In the genomic region with DNA sequence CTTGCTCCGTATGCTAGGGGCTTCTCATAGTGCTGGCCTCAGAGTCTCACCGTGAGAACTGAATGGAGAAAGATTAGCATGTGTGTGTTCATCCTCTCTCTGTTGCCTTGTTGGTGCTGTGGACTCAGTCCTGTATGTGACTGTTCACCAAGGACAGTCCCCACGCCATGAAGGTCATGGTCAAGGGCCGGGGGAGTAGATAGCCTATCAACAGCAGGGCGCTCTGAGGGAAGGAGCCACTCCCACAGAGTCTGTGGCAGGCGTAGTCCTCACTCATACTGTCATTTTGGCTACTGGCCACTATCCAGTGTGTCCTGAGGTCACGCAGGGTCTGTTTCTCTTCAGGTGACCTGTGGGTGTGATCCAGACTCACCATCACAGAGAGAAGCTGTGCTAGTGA, we compare ENCODE assay signal across 16 mouse cellular contexts. TPM values are rescaled to one million over a fixed set of nuclear protein-coding genes. Genes with fewer than 3 reads are reported as not detected.
DNase-seq lines count a peak whose midpoint lies in the region; ATAC-seq and TF ChIP-seq lines count a peak whose summit lies in the region.
"Had no signal": no experiment of that assay in that cellular context is flagged by ENCODE, and none has a peak within 500 bp of the region (broad histone marks: within the 10 kb centered on the region; RNA-seq: fewer than 3 reads in every experiment).

No protein-coding gene starts in this region.

- no peak for ATAC-seq in hindbrain, embryonic 11.5 days (ENCODE audit: low FRiP score)
- ATAC-seq: CD4-positive, CD25-positive, alpha-beta regulatory T cell, adult 4 months; midbrain, embryonic 16.5 days had no signal

- no peak for DNase-seq in hindbrain, embryonic 10.5 days (ENCODE audit: low spot score)
- no peak for DNase-seq in hindbrain, embryonic 11.5 days (ENCODE audit: low spot score)
- peak; percentile 71 to 87 for DNase-seq in adrenal gland, adult (ENCODE audit: inconsistent age in 2 of 2, low spot score in 1 of 2)
- DNase-seq in adrenal gland, adult 2 months, result peak; percentile 84
- no peak for DNase-seq in kidney, postnatal 14 days
- DNase-seq in right cerebral cortex, postnatal 10 days (ENCODE audit: low spot score in 2 of 2), result no peak
- DNase-seq: cerebellum, adult 11-12 months; kidney, adult 8-10 months; kidney, postnatal 4 days had no signal

- no peak overlapping the region for H3K4me3 ChIP-seq in hindbrain, embryonic 10.5 days
- no peak overlapping the region for H3K4me3 ChIP-seq in hindbrain, embryonic 11.5 days (ENCODE audit: low read depth, low read length)
- H3K4me3 ChIP-seq in small intestine, adult 2 months (ENCODE audit: low read depth, low read length), result no peak overlapping the region
- H3K4me3 ChIP-seq: embryonic facial prominence, embryonic 13.5 days; hindbrain, embryonic 12.5 days; neural tube, embryonic 12.5 days had no signal

- H3K36me3 ChIP-seq in hindbrain, embryonic 10.5 days, result no peaks in the 10 kb centered on the region
- H3K36me3 ChIP-seq in hindbrain, embryonic 11.5 days (ENCODE audit: control insufficient read depth, insufficient read depth, low read length), result no peaks in the 10 kb centered on the region
- no peaks in the 10 kb centered on the region for H3K36me3 ChIP-seq in small intestine, adult 2 months (ENCODE audit: control insufficient read depth, insufficient read depth, low read length)
- H3K36me3 ChIP-seq: embryonic facial prominence, embryonic 13.5 days; hindbrain, embryonic 12.5 days; neural tube, embryonic 12.5 days had no signal

- no peaks in the 10 kb centered on the region for H3K9me3 ChIP-seq in hindbrain, embryonic 10.5 days
- no peaks in the 10 kb centered on the region for H3K9me3 ChIP-seq in hindbrain, embryonic 11.5 days (ENCODE audit: control insufficient read depth, low read length)
- H3K9me3 ChIP-seq: embryonic facial prominence, embryonic 13.5 days; hindbrain, embryonic 12.5 days; neural tube, embryonic 12.5 days had no signal

- peak overlapping the region; percentile 19 for H3K27ac ChIP-seq in hindbrain, embryonic 10.5 days
- no peak overlapping the region for H3K27ac ChIP-seq in hindbrain, embryonic 11.5 days (ENCODE audit: low read depth, low read length)
- peak overlapping the region; percentile 16; the same call in 1 of the 2 replicates for H3K27ac ChIP-seq in small intestine, adult 2 months (ENCODE audit: insufficient read depth, low read depth, low read length)
- H3K27ac ChIP-seq: embryonic facial prominence, embryonic 13.5 days; hindbrain, embryonic 12.5 days; neural tube, embryonic 12.5 days had no signal

- H3K9ac ChIP-seq in hindbrain, embryonic 11.5 days (ENCODE audit: low read depth, low read length), result no peak overlapping the region
- H3K9ac ChIP-seq: embryonic facial prominence, embryonic 13.5 days; hindbrain, embryonic 12.5 days; neural tube, embryonic 12.5 days had no signal

- peaks cover 6% of the 10 kb centered on the region for H3K27me3 ChIP-seq in hindbrain, embryonic 10.5 days (ENCODE audit: insufficient read depth, poor library complexity, severe bottlenecking)
- H3K27me3 ChIP-seq in hindbrain, embryonic 11.5 days (ENCODE audit: control insufficient read depth, insufficient read depth, low read length), result no peaks in the 10 kb centered on the region
- no peaks in the 10 kb centered on the region for H3K27me3 ChIP-seq in small intestine, adult 2 months (ENCODE audit: control insufficient read depth, insufficient read depth, low read length)
- H3K27me3 ChIP-seq: embryonic facial prominence, embryonic 13.5 days; hindbrain, embryonic 12.5 days; neural tube, embryonic 12.5 days had no signal

- TF ChIP-seq POLR2A in small intestine, adult 2 months (IDR thresholded peaks at IDR 0.05; ENCODE audit: low read depth, low read length), result no peak

- H3K4me2 ChIP-seq in hindbrain, embryonic 11.5 days (replicated peaks; ENCODE audit: low read depth, low read length), result no peak overlapping the region
- H3K4me2 ChIP-seq: embryonic facial prominence, embryonic 13.5 days; hindbrain, embryonic 12.5 days; liver, embryonic 11.5 days; neural tube, embryonic 12.5 days had no signal

- TF ChIP-seq CTCF in small intestine, adult 2 months (IDR thresholded peaks at IDR 0.05; ENCODE audit: extremely low read depth, insufficient read length, insufficient replicate concordance, low read depth, low read length), result no peak

- H3K4me1 ChIP-seq in hindbrain, embryonic 10.5 days (replicated peaks), result peaks cover 38% of the 10 kb centered on the region
- H3K4me1 ChIP-seq in hindbrain, embryonic 11.5 days (replicated peaks; ENCODE audit: control insufficient read depth, insufficient read depth, low read length), result no peaks in the 10 kb centered on the region
- H3K4me1 ChIP-seq in small intestine, adult 2 months (ENCODE audit: control insufficient read depth, insufficient read depth, insufficient read length, low read length), result peaks cover 19% of the 10 kb centered on the region; the same call in 1 of the 2 replicates
- H3K4me1 ChIP-seq: embryonic facial prominence, embryonic 13.5 days had no signal

- 86% methylated on average over 7 of the region's 7 CpGs for WGBS in hindbrain, embryonic 10.5 days
- 81% methylated on average over 7 of the region's 7 CpGs for WGBS in hindbrain, embryonic 11.5 days
- WGBS in small intestine, adult 2 months, result 53% methylated on average over 7 of the region's 7 CpGs

RNA-seq across cellular contexts. Expression of a gene that starts 34.5 kb away (rescaled TPM):
- polyA plus RNA-seq in hindbrain, embryonic 10.5 days (2016; fragmentation: Nextera tagmentation; extraction: Ambion mirVana), result 0.86 and 1.8 TPM in 2 replicates
- 2.2 and 2.5 TPM in 2 replicates for polyA plus RNA-seq in hindbrain, embryonic 11.5 days (2014; fragmentation: Nextera tagmentation; extraction: Ambion mirVana)
- 1 to 10 TPM; 1.5 to 4.2 TPM for total RNA-seq in adrenal gland, adult 2 months (2021)
- 3.8 and 3.9 TPM in 2 replicates for polyA plus RNA-seq in adrenal gland, adult 2 months (2012; rRNA removed)
- polyA plus RNA-seq in small intestine, adult 2 months (2012; rRNA removed), result 6.7 and 12.1 TPM in 2 replicates

Comparison
In these comparisons a context has a peak if more than half of its experiments do, and no peak if none do; other contexts are left out.
1. DNase-seq: peak in adrenal gland, adult (2 of 2) and adrenal gland, adult 2 months (single experiment); none in hindbrain, embryonic 10.5 days (single experiment), hindbrain, embryonic 11.5 days (single experiment), kidney, postnatal 14 days (single experiment) and right cerebral cortex, postnatal 10 days (0 of 2).